Mouse (Mus musculus) gastrocnemius, adult 2 months (tissue): ENCODE results near the gene Slc6a18. TPM values are rescaled to one million over a fixed set of nuclear protein-coding genes. Genes with fewer than 3 reads are reported as not detected.

Source experiments
- DNase-seq: peaks from one replicate; pipeline ENCODE4 v3.0.0; 2022
- H3K27ac ChIP-seq: fragments of 200-600 bp; 2 replicates; pipeline ENCODE4 v1.8.1; 2022; ENCODE audit warnings: mild to moderate bottlenecking
- H3K4me3 ChIP-seq: fragments of 200-600 bp; 2 replicates; pipeline ENCODE4 v1.8.1; 2022; ENCODE audit warnings: mild to moderate bottlenecking, moderate library complexity
- CTCF ChIP-seq: fragments of 200-600 bp; IDR thresholded peaks from 2 replicates; pipeline ENCODE4 v1.8.1; 2022; ENCODE audit warnings: antibody characterized with exemption, mild to moderate bottlenecking, moderate library complexity
- intact Hi-C: fragments of 180-260 bp; cut with DNase I; formaldehyde crosslinking; loops from one replicate; pipeline ENCODE4 v1.15.1; 2025
- total RNA-seq, 2 experiments: library from RNA; stranded (reverse); gene quantifications; 2 replicates each; pipeline ENCODE4 v1.2.3; 2021

Slc6a18 gene
- total RNA-seq, 2 experiments from 2014 or later: not detected

- Histone ChIP-seq H3K4me3 (no peak overlapping the region), H3K27ac (no peak overlapping the region)
- intact Hi-C loops: no loop called here
- no peak for DNase-seq
- TF ChIP-seq CTCF: no peak
Observed at GRCm38 (mm10) chr13:73701161-73701883, 23.5 kb upstream of the Slc6a18 start.

- intact Hi-C loops: no loop called here
- no peak for DNase-seq
- Histone ChIP-seq H3K4me3 (no peak overlapping the region), H3K27ac (no peak overlapping the region)
- TF ChIP-seq CTCF: no peak
Observed at GRCm38 (mm10) chr13:73700554-73700953, 22.7 kb upstream of the Slc6a18 start.

- intact Hi-C loops: no loop called here
- no peak for TF ChIP-seq CTCF
- Histone ChIP-seq H3K4me3 (no peak overlapping the region), H3K27ac (no peak overlapping the region)
- no peak for DNase-seq
Observed at GRCm38 (mm10) chr13:73699714-73700113, 21.9 kb upstream of the Slc6a18 start.

DNA sequence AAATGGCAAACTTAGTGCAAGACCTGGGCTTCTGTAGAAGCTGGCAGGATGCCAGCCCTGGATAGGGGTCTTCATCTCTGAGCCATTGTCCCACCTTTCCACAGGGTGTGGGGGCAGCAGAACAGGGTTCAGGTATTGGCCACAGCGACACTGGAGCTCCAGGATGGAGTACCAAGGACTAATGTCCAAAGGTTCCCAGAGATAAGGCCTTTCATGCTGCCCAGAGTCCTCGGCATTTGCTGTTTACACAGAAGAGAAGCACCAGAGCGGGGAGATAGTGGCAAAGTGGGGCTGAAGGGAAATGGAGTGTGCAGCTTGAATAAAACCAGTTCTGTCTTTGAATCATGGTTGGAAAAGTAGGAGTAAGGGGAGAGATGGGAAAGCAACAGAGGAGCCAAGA, 18.7 kb upstream of the Slc6a18 start:
- Histone ChIP-seq H3K4me3 (no peak overlapping the region), H3K27ac (no peak overlapping the region)
- DNase-seq: no peak
- intact Hi-C loops: no loop called here
- TF ChIP-seq CTCF: no peak

DNA sequence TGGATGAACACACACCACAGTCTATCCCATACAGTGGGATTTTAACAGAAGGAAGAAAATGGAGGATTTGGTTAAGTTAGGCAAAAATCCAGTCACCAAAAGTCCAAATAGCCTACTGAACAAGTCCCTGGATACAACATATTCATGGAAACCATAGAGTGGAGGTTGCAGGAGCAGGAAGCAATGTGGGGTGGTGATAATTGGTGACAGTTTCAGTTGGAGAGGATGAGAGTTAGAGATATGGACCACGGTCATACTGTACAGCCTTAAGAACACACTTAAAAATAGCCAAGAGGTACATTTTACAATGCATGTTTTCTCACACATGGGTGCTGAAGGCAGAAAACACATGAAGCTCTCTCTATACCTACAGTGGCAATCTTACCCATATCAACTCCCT, 17.1 kb upstream of the Slc6a18 start:
- intact Hi-C loops: no loop called here
- no peak for TF ChIP-seq CTCF
- DNase-seq: no peak
- Histone ChIP-seq H3K27ac (no peak overlapping the region), H3K4me3 (no peak overlapping the region)

- intact Hi-C loops: loop anchor here (2.0 kb wide), 1 partner anchor 47 kb away; no protein-coding TSS in a partner anchor
Observed at GRCm38 (mm10) chr13:73693333-73693732, 15.5 kb upstream of the Slc6a18 start.

DNA sequence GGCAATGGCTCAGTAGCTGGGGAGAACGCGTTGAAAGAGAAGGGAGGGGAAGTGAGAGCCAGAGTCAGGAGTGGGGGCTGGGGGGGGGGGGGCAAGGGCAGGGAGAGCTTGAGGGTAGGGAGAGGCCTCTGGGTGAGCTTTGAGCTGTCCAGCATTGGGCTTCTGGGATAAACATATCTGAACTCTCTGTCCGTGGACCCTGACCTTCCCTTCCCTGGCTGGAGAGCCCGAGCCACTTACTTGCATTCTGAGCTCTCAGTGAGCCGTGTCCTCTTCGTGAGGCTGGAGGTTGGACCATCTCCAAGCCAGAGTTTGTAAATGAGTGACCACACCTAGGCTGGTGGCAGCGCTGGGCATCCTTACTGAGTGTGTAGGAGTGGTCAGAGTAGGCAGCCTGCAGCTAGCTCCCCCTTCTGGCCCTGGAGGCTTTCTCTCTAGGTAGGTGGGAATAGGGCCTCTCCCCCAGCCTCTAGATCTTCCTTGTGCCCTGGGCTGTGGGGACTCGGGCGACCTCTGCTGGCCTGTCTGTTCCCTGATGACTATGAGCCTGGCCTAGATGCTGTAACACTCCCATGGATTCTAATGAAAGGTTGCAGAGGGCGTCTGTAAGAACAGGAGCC, 14.5 kb upstream of the Slc6a18 start:
- peak; percentile 69 for TF ChIP-seq CTCF
- intact Hi-C loops: loop anchor here (1.0 to 2.0 kb wide), 2 partner anchors 46 to 179 kb away; no protein-coding TSS in a partner anchor
- no peak overlapping the region for H3K27ac ChIP-seq
- H3K4me3 ChIP-seq: no peak overlapping the region
- peak; percentile 57 for DNase-seq

More at GRCm38 (mm10) chr13:73693333-73693732, 15.5 kb upstream of the Slc6a18 start:
- H3K27ac ChIP-seq: no peak overlapping the region
- DNase-seq: no peak
- no peak overlapping the region for H3K4me3 ChIP-seq
- TF ChIP-seq CTCF: no peak

- no peak overlapping the region for H3K27ac ChIP-seq
- no peak for DNase-seq
- no peak for TF ChIP-seq CTCF
- intact Hi-C loops: no loop called here
- no peak overlapping the region for H3K4me3 ChIP-seq
Observed at GRCm38 (mm10) chr13:73688934-73689333, 11.1 kb upstream of the Slc6a18 start.

DNA sequence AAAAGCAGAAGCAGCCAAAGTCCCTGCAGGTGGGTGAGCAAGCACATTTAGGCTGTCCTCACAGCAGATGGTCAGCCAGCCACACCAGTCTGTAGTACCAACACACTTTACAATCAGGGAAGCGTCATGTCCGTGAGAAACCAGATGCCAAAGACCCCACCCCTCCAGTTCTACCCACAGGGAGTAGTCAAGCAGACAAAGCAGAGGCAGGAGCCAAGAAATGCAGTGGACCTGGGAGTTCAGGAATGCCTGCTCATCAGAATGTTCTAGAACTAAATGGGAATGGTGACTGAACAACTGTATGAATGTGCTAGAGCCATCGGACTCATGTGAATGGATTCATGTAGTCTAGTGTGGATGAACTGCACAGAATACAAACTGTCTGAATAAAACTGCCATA, 9.8 kb upstream of the Slc6a18 start:
- no peak overlapping the region for H3K27ac ChIP-seq
- intact Hi-C loops: no loop called here

GRCm38 (mm10) chr13:73685502-73685901, 7.7 kb upstream of the Slc6a18 start:
- DNase-seq: no peak
- Histone ChIP-seq H3K27ac (no peak overlapping the region), H3K4me3 (no peak overlapping the region)
- TF ChIP-seq CTCF: no peak
- intact Hi-C loops: no loop called here

More for the DNA sequence above, 9.8 kb upstream of the Slc6a18 start:
- no peak for TF ChIP-seq CTCF
- DNase-seq: no peak
- no peak overlapping the region for H3K4me3 ChIP-seq

DNA sequence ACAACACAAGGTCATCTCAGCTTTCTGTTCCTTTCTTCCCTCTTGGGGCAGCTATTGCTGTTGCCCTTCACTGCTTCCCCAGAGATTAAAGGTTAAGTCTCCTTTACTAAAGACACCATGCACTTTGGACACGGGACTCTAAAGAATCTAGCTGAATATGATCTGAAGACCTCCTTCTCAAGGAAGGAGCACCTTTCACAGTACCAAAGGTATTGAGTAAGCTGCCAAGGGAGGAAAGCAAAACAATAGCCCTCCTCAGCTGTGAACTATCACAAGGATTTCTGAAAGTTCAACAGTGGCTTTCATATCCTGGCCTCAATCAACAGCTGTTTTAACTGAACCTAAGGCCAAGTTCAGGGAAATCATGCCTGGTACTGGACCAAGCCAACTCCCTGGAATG, 6.6 kb upstream of the Slc6a18 start:
- H3K27ac ChIP-seq: no peak overlapping the region; the same call in 1 of the 2 replicates
- H3K4me3 ChIP-seq: no peak overlapping the region
- intact Hi-C loops: no loop called here
- DNase-seq: no peak
- TF ChIP-seq CTCF: no peak

DNA sequence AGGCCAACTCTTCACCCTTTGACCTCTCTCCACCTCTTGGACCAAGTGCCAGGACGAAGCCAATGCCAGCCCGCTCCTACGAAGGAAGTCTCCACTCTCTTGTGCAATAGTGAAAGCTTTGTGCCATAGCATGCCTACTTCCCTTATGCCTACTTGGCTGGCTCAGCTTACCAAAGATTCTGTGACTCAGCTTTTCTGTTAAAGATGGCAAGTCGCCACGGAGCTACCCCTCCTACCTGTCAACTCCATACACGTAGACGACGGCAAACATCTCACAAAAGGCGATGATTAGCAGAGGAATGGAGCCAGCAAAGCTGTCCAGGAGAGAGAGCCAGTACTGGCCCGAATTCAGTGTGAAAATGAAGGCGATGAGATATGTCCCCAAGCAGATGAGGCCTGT, 5.9 kb upstream of the Slc6a18 start:
- no peak for TF ChIP-seq CTCF
- H3K4me3 ChIP-seq: no peak overlapping the region
- peak; percentile 19 for DNase-seq
- no peak overlapping the region for H3K27ac ChIP-seq
- intact Hi-C loops: no loop called here

GRCm38 (mm10) chr13:73682226-73682625, 4.4 kb upstream of the Slc6a18 start:
- H3K27ac ChIP-seq: no peak overlapping the region
- DNase-seq: no peak
- no peak overlapping the region for H3K4me3 ChIP-seq
- intact Hi-C loops: no loop called here
- TF ChIP-seq CTCF: no peak

GRCm38 (mm10) chr13:73680394-73680793, 2.6 kb upstream of the Slc6a18 start:
- no peak for TF ChIP-seq CTCF

More at GRCm38 (mm10) chr13:73680394-73680793, 2.6 kb upstream of the Slc6a18 start:
- no peak overlapping the region for H3K27ac ChIP-seq
- intact Hi-C loops: no loop called here
- no peak overlapping the region for H3K4me3 ChIP-seq
- no peak for DNase-seq
